Mouse (Mus musculus) layer of hippocampus, adult 2 months (tissue): ENCODE measurements around the gene Setd7. TPM values are rescaled to one million over a fixed set of nuclear protein-coding genes. Genes with fewer than 3 reads are reported as not detected.
A peak's percentile ranks its signal among the peaks of the same experiment; 100 is the strongest.
"Not testable (repeated sequence)": the region's sequence is repeated elsewhere in the genome, so short reads cannot be mapped to it uniquely, and the experiment has no call there.

Source experiments
- DNase-seq, 2 experiments: peaks; one replicate each; pipeline ENCODE4 v3.0.0; 2022; ENCODE audit warnings: low spot score in 2 of 2
- H3K27ac ChIP-seq: fragments of 200-600 bp; 2 replicates; pipeline ENCODE4 v1.8.1; 2022
- H3K4me3 ChIP-seq: fragments of 200-600 bp; 2 replicates; pipeline ENCODE4 v1.8.1; 2022; ENCODE audit warnings: mild to moderate bottlenecking
- CTCF ChIP-seq: fragments of 200-600 bp; conservative IDR thresholded peaks from 2 replicates; pipeline ENCODE4 v1.8.1; 2022; ENCODE audit warnings: antibody characterized with exemption, mild to moderate bottlenecking, moderate library complexity
- long read RNA-seq, 2 experiments: library from polyadenylated mRNA; stranded (forward); transcript quantifications; one replicate each; pipeline ENCODE4 v2.0.0; 2021; ENCODE audit warnings: borderline mapping rate in 2 of 2
- total RNA-seq, 2 experiments: library from RNA; stranded (reverse); gene quantifications; 2 replicates each; pipeline ENCODE4 v1.2.3; 2021

The Setd7 gene
- total RNA-seq: 100 to 1,000 TPM; 138 to 144 TPM
- long read RNA-seq, experiment 1, partial matches to known transcripts: 0 of 40 reads
- long read RNA-seq, experiment 1, other reads (novel, unspliced or antisense): 40 of 40 reads
- long read RNA-seq, experiment 2, partial matches to known transcripts: 0 of 46 reads
- long read RNA-seq, experiment 2, other reads (novel, unspliced or antisense): 46 of 46 reads

GRCm38 (mm10) chr3:51560511-51561108 lies at the start of gene Setd7:
Setd7 (minus strand) TSS chr3:51560879.
- H3K27ac ChIP-seq: peak within 1 kb of the TSS; percentile 99
- H3K4me3 ChIP-seq: peak within 1 kb of the TSS; percentile 95
- TF ChIP-seq CTCF: peak; percentile 28; the same call in 1 of the 2 replicates
- DNase-seq: peak; percentile 71 to 82

- no peak overlapping the region for H3K27ac ChIP-seq
- no peak overlapping the region for H3K4me3 ChIP-seq
- no peak for DNase-seq
- TF ChIP-seq CTCF: no peak
Observed at GRCm38 (mm10) chr3:51604489-51604888, 43.8 kb upstream of the Setd7 start.

- peak; percentile 79 to 82 for DNase-seq
- Histone ChIP-seq H3K27ac (no peak overlapping the region), H3K4me3 (peak overlapping the region; percentile 36; the same call in 1 of the 2 replicates)
- no peak for TF ChIP-seq CTCF
Observed at GRCm38 (mm10) chr3:51603705-51604291, 43.1 kb upstream of the Setd7 start.

GRCm38 (mm10) chr3:51601461-51601860 lies 40.8 kb upstream of the Setd7 start:
- Histone ChIP-seq H3K27ac (no peak overlapping the region), H3K4me3 (no peak overlapping the region)
- no peak for TF ChIP-seq CTCF
- DNase-seq: no peak

- DNase-seq: no peak
- H3K27ac ChIP-seq: no peak overlapping the region
- H3K4me3 ChIP-seq: no peak overlapping the region
- no peak for TF ChIP-seq CTCF
Observed at GRCm38 (mm10) chr3:51600728-51601127, 40.0 kb upstream of the Setd7 start.

- no peak overlapping the region for H3K4me3 ChIP-seq
- TF ChIP-seq CTCF: no peak
- DNase-seq: no peak
- no peak overlapping the region for H3K27ac ChIP-seq
Observed at GRCm38 (mm10) chr3:51599057-51599630, 38.5 kb upstream of the Setd7 start.

- no peak for DNase-seq
- Histone ChIP-seq H3K4me3 (no peak overlapping the region), H3K27ac (no peak overlapping the region)
- TF ChIP-seq CTCF: no peak
Observed at GRCm38 (mm10) chr3:51596538-51596937, 35.9 kb upstream of the Setd7 start.

GRCm38 (mm10) chr3:51593506-51593905 lies 32.8 kb upstream of the Setd7 start:
- no peak overlapping the region for H3K27ac ChIP-seq
- no peak overlapping the region for H3K4me3 ChIP-seq
- DNase-seq: no peak
- TF ChIP-seq CTCF: no peak

- Histone ChIP-seq H3K4me3 (no peak overlapping the region), H3K27ac (no peak overlapping the region)
- TF ChIP-seq CTCF: no peak
- no peak for DNase-seq
Observed at GRCm38 (mm10) chr3:51591591-51591990, 30.9 kb upstream of the Setd7 start.

- TF ChIP-seq CTCF: no peak
- Histone ChIP-seq H3K27ac (no peak overlapping the region), H3K4me3 (no peak overlapping the region)
- no peak for DNase-seq
Observed at GRCm38 (mm10) chr3:51590207-51590892, 29.7 kb upstream of the Setd7 start.

GRCm38 (mm10) chr3:51587697-51588262 lies 27.1 kb upstream of the Setd7 start:
- TF ChIP-seq CTCF: peak; percentile 54

GRCm38 (mm10) chr3:51583574-51584391 lies 23.1 kb upstream of the Setd7 start:
- DNase-seq: peak; percentile 76 to 87
- Histone ChIP-seq H3K4me3 (no peak overlapping the region), H3K27ac (no peak overlapping the region)
- peak; percentile 93 for TF ChIP-seq CTCF

More at GRCm38 (mm10) chr3:51587697-51588262, 27.1 kb upstream of the Setd7 start:
- DNase-seq: no peak
- no peak overlapping the region for H3K4me3 ChIP-seq
- H3K27ac ChIP-seq: no peak overlapping the region

- H3K27ac ChIP-seq, H3K4me3 ChIP-seq, DNase-seq: not testable (repeated sequence)
Observed at GRCm38 (mm10) chr3:51579243-51579642, 18.6 kb upstream of the Setd7 start.
